Mouse (Mus musculus) bone marrow macrophage, adult 2 months (primary cell): ENCODE results near the gene Palmd.

ENCODE experiments used
- CTCF ChIP-seq: IDR thresholded peaks from 2 replicates; pipeline ENCODE4 v1.5.1; 2012; ENCODE audit warnings: low read depth, mild to moderate bottlenecking, low read length, moderate library complexity
- POLR2A ChIP-seq: IDR thresholded peaks from 2 replicates; pipeline ENCODE4 v1.6.1; 2012; ENCODE audit warnings: mild to moderate bottlenecking, low read depth, low read length, borderline replicate concordance

DNA sequence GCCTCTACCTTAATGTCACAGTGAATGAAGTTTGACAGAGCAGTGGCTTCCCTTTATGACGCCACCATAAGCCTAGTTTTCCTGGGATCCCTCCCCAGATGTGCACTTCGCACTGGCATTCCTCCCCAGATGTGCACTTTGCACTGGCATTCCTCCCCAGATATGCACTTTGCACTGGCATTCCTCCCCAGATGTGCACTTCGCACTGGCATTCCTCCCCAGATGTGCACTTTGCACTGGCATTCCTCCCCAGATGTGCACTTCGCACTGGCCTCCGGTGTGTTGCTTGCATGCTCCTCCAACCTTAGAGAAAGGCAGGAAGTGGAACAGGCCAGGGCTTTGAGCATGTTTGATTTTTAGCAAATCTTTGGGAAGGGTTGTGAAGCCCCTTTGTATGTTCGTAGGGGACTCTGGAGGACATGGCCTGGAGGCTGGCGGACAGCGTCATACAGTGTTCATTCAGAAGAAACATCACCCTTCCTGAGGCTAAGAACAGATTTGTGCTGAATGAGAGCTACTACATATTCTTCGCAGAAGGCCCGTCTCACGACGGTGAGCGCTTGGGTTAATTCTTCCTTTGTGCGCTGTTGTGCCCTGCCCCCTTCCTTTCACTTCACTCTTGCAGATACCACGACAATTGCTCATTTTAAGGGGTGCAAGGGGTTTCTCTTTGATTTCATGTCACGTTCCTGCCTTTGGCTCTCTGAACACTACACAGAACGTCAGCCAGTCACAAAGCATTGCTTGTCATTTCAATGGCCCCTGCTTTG, 77.2 kb downstream of the Palmd start:
- no peak for TF ChIP-seq CTCF
- TF ChIP-seq POLR2A: no peak
